Mouse (Mus musculus): ENCODE data around the gene Dhdh. TPM values are rescaled to one million over a fixed set of nuclear protein-coding genes. Genes with fewer than 3 reads are reported as not detected.
A peak's percentile ranks its signal among the peaks of the same experiment; 100 is the strongest.

The Dhdh gene
- polyA plus RNA-seq, 1 experiment from 2014 or later: 3.0 TPM

DNA sequence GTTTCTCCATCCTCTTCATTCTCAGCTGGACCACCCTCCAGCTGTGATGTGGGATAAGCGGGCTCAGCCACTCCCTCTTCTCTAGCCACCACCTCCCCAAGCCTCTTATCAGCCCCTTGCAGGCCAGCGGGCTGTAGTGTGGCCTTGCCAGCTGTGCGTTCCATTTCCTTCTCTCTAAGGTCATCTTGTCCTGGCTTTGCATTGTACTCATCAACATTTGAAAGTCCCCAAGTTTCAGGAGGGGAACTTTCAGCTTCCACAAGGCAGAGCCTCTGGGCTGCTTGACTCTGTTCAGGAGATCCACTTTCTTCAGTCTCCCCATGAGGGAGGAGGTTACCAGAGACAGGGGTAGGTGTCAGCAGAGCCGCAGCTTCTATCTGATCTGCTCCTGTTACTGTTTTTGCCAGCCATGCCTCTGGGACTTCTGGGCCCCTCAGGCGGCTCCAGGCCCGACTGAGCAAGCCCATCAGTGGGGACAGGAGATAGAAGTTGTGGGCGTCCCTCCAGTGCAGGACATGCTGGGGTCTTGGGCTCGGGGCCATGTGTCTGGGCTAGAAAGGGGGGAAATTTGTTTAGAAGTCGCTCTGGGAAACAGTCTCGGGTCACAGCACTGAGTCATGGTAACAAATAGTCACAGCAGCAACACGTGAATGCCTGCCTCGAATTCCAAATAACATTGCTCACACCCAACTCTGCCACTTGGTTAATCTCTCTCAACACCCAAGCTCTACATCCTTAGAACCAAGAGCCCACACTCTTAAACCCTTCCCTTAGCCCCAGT is 36.4 kb upstream of the Dhdh start:
- H3K9ac ChIP-seq (replicated peaks; ENCODE audit: low read depth, low read length): peak overlapping the region; percentile 80
- peak overlapping the region; percentile 82; the same call in 1 of the 2 replicates for H3K27ac ChIP-seq (ENCODE audit: low read length)
- H3K9me3 ChIP-seq (ENCODE audit: control insufficient read depth, low read length): no peaks in the 10 kb centered on the region
- H3K27me3 ChIP-seq (replicated peaks; ENCODE audit: control insufficient read depth, insufficient read depth, low read length): no peaks in the 10 kb centered on the region
- peak overlapping the region; percentile 89 for H3K4me2 ChIP-seq (ENCODE audit: low read length)
- no peak for ATAC-seq
- 28% methylated on average over 12 of the region's 12 CpGs for WGBS
- peak overlapping the region; percentile 83 for H3K4me3 ChIP-seq (replicated peaks; ENCODE audit: low read length)
- H3K4me1 ChIP-seq (replicated peaks; ENCODE audit: control insufficient read depth, insufficient read depth, low read length): peaks cover 19% of the 10 kb centered on the region
- no peaks in the 10 kb centered on the region for H3K36me3 ChIP-seq (ENCODE audit: control insufficient read depth, insufficient read depth)

DNA sequence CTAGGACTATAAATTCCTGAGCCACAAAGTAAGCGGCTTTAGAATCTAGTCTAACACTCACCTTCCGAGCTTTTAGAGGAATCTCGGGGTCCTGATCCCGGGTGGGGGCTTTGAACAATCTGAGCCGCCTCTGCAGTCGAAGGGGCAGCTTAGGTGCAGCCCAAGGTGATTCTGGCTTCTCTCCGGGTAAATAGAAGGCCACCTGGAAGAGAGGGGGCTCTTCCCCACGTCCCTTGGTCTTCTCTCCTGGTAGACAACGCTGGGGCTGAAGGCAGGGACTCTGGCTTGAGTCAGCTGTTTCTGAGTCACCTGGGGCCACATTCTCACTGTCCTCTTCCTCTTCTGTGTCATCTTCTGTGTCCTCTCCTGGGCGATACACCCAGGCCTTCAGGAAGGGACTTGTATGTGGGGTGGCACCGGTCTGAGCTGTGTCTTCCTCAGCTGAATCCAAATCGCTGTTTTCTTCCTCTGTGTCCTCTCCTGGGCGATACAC is 35.1 kb upstream of the Dhdh start:
- Histone ChIP-seq H3K9ac (replicated peaks; ENCODE audit: low read depth, low read length) (no peak overlapping the region), H3K36me3 (ENCODE audit: control insufficient read depth, insufficient read depth) (no peaks in the 10 kb centered on the region), H3K4me2 (ENCODE audit: low read length) (no peak overlapping the region), H3K27me3 (replicated peaks; ENCODE audit: control insufficient read depth, insufficient read depth, low read length) (no peaks in the 10 kb centered on the region), H3K4me3 (replicated peaks; ENCODE audit: low read length) (no peak overlapping the region), H3K4me1 (replicated peaks; ENCODE audit: control insufficient read depth, insufficient read depth, low read length) (peaks cover 19% of the 10 kb centered on the region), H3K27ac (ENCODE audit: low read length) (no peak overlapping the region), H3K9me3 (ENCODE audit: control insufficient read depth, low read length) (no peaks in the 10 kb centered on the region)
- WGBS: 91% methylated on average over 12 of the region's 13 CpGs
- ATAC-seq: no peak

DNA sequence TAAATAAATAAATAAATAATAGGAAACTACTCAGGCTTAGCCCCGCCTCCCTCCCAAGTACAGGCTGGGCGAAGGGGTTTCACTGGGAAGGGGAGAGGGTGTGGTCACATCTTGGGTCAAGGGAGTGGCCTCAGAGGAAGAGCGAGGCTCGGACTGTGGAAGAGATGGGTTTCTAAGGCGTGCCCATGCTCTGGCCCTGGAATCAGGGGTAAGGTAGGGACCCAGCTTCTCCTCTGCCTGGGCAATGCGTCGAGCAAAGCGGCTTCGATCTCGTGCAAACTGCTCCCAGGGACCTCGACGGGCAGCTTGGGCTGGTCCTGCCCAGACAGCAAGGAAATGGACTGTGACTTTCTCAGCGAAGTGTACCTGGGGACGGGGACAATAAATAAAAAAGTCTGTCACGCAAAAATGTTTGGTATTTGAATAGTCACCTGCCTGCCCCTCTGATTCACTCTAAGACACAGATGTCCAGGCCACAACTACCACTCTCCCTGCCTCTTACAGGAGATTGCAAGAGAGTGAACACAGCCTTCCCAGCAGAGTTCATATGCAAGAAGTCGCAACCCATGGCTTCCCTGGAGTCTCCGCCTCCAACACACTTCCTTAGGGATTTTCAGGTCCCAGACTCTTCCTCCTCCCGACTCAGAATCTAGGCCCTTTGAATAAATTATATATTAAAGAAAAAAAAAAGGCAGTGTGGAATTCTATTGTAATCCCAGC is 34.5 kb upstream of the Dhdh start:
- Histone ChIP-seq H3K27me3 (replicated peaks; ENCODE audit: control insufficient read depth, insufficient read depth, low read length) (no peaks in the 10 kb centered on the region), H3K4me3 (replicated peaks; ENCODE audit: low read length) (no peak overlapping the region), H3K4me2 (ENCODE audit: low read length) (no peak overlapping the region), H3K9me3 (ENCODE audit: control insufficient read depth, low read length) (no peaks in the 10 kb centered on the region), H3K36me3 (ENCODE audit: control insufficient read depth, insufficient read depth) (no peaks in the 10 kb centered on the region), H3K4me1 (replicated peaks; ENCODE audit: control insufficient read depth, insufficient read depth, low read length) (peaks cover 19% of the 10 kb centered on the region), H3K9ac (replicated peaks; ENCODE audit: low read depth, low read length) (no peak overlapping the region), H3K27ac (ENCODE audit: low read length) (no peak overlapping the region)
- WGBS: 77% methylated on average over 18 of the region's 18 CpGs
- ATAC-seq: no peak

DNA sequence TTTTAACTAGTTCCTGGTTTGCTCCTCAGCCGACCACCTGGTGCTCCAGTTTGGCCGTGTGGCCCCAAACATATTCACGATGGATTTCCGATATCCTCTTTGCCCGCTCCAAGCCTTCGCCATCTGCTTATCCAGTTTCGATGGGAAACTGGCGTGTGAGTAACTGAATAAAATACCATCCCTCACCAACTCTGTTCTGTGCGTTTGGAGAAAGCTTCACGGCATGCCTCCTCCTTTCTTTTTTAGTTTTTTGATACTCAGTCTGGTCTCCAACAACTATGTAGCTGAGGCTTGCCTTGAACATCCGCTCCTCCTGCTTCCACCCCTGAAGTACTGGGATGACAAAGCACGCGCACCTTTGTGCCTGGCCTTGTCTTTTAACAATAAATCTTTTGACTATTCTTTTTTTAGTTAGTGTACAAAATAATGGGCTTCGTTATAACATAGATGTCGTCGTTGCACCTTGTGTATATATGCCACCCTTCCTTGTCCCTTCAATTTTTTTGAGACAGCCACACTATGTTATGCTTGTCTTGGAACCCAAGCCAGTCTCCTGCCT is 33.7 kb upstream of the Dhdh start:
- Histone ChIP-seq H3K4me1 (replicated peaks; ENCODE audit: control insufficient read depth, insufficient read depth, low read length) (peaks cover 19% of the 10 kb centered on the region), H3K4me3 (replicated peaks; ENCODE audit: low read length) (peak overlapping the region; percentile 61), H3K27me3 (replicated peaks; ENCODE audit: control insufficient read depth, insufficient read depth, low read length) (no peaks in the 10 kb centered on the region), H3K9ac (replicated peaks; ENCODE audit: low read depth, low read length) (no peak overlapping the region; the same call in 1 of the 2 replicates), H3K4me2 (ENCODE audit: low read length) (peak overlapping the region; percentile 57), H3K9me3 (ENCODE audit: control insufficient read depth, low read length) (no peaks in the 10 kb centered on the region), H3K27ac (ENCODE audit: low read length) (no peak overlapping the region), H3K36me3 (ENCODE audit: control insufficient read depth, insufficient read depth) (no peaks in the 10 kb centered on the region)
- 56% methylated on average over 16 of the region's 16 CpGs for WGBS
- peak; percentile 24 for ATAC-seq

DNA sequence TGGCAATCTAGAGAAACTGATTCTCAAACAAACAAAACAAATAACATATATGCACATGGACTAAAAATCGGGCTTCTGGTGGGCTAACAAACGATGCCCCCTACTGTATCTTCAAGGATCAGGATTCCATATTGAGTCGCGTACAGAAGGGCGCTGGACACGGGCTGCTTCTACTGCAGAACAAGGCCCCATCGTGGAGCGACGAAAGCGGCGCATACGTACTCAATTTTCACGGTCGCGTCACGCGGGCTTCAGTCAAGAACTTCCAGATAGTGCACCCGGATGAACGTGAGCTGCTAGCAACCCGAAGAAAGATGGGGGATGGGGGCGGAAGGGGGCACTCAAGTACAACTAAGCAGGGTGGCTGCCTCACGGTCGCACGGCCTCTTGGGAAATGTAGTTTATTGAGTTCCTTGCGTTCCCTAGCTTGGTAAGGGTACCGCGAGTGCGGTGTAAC is 33.2 kb upstream of the Dhdh start:
- H3K9me3 ChIP-seq (ENCODE audit: control insufficient read depth, low read length): no peaks in the 10 kb centered on the region
- H3K36me3 ChIP-seq (ENCODE audit: control insufficient read depth, insufficient read depth): no peaks in the 10 kb centered on the region
- H3K9ac ChIP-seq (replicated peaks; ENCODE audit: low read depth, low read length): peak overlapping the region; percentile 66
- peak; percentile 90 for ATAC-seq
- H3K4me1 ChIP-seq (replicated peaks; ENCODE audit: control insufficient read depth, insufficient read depth, low read length): peaks cover 19% of the 10 kb centered on the region
- peak overlapping the region; percentile 57 for H3K4me2 ChIP-seq (ENCODE audit: low read length)
- H3K27ac ChIP-seq (ENCODE audit: low read length): peak overlapping the region; percentile 89
- peak overlapping the region; percentile 61 for H3K4me3 ChIP-seq (replicated peaks; ENCODE audit: low read length)
- H3K27me3 ChIP-seq (replicated peaks; ENCODE audit: control insufficient read depth, insufficient read depth, low read length): no peaks in the 10 kb centered on the region
- under 1% methylated on average over 28 of the region's 28 CpGs for WGBS

DNA sequence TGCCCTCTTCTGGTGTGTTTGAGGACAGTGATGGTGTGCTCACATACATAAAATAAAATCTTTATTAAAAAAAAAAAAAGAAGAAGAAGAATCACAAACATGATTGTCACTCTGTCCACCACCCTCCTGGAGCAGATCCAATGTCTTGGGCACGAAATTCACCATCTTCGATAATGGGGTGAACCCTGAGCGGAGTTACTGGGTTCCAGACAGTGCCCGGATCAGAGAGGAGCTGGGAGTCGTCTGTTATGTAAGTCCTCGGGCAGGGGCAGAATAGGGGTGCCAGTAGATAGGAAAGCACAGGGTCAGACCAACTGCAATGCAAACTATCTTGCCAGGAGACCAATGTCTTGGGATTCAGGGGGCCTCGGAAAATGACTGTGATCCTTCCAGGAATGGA is 32.0 kb upstream of the Dhdh start:
- no peak overlapping the region for H3K4me2 ChIP-seq (ENCODE audit: low read length)
- no peak overlapping the region for H3K9ac ChIP-seq (replicated peaks; ENCODE audit: low read depth, low read length)
- H3K27me3 ChIP-seq (replicated peaks; ENCODE audit: control insufficient read depth, insufficient read depth, low read length): no peaks in the 10 kb centered on the region
- H3K4me3 ChIP-seq (replicated peaks; ENCODE audit: low read length): no peak overlapping the region
- H3K36me3 ChIP-seq (ENCODE audit: control insufficient read depth, insufficient read depth): no peaks in the 10 kb centered on the region
- peaks cover 15% of the 10 kb centered on the region for H3K4me1 ChIP-seq (replicated peaks; ENCODE audit: control insufficient read depth, insufficient read depth, low read length)
- no peak for ATAC-seq
- 93% methylated on average over 7 of the region's 7 CpGs for WGBS
- no peak overlapping the region for H3K27ac ChIP-seq (ENCODE audit: low read length)
- H3K9me3 ChIP-seq (ENCODE audit: control insufficient read depth, low read length): no peaks in the 10 kb centered on the region

DNA sequence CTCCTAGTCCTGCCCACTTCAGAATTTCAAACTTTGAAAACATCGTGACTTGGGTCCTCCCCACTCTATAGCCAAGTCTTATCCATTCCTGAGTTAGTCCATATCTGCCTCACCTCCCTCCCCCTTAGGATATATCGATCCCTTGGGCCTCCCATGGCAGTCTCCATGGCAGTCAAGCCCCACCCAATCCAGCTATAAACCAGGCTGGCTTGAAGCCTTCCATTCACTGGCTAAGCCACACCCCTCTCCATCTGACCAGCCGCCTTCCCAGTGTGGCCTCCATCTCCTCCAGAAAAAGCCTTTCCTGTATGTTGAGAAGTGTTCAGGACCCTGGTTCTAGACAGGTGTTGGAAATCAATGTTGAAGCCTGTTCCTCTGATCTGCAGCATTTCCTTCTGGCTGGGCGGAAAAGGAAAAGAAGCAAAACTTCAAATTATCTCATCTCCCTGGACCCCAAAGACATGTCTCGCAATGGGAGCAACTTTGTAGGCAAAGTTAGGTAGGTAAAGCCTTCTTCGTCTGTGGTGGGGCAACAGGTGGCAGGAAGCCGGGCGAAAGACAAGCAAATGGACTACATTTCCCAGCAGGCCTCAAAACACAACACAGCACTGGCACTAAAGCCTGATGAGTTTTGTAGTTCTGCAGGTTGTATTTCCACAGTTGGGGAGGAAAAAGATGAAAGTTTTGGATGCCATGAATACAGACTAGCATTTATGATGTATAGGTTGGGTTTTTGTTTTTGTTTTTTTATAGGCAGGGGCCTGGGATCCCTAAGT is 30.9 kb upstream of the Dhdh start:
- WGBS: 81% methylated on average over 8 of the region's 8 CpGs

DNA sequence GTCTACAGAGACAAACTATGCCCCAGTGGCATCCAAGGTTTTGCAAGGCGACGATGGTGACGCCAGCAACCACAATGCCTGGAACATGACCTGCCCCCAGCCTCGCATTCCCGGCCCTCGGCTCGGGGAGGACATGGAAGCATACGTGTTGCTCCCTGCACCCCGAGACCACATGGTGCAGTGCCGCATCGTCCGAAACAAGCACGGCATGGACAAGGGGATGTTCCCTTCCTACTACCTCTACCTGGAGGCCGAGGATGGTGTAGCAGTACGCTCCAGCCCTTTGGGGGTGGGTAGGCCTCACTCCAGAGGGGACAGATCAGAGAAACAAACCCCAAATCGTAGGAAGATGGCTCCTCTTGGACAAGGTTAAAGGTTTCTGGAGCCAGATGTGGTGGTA is 30.0 kb upstream of the Dhdh start:
- WGBS: 93% methylated on average over 16 of the region's 16 CpGs
- Histone ChIP-seq H3K27me3 (replicated peaks; ENCODE audit: control insufficient read depth, insufficient read depth, low read length) (no peaks in the 10 kb centered on the region), H3K27ac (ENCODE audit: low read length) (no peak overlapping the region), H3K4me1 (replicated peaks; ENCODE audit: control insufficient read depth, insufficient read depth, low read length) (peaks cover 7% of the 10 kb centered on the region), H3K9me3 (ENCODE audit: control insufficient read depth, low read length) (no peaks in the 10 kb centered on the region), H3K9ac (replicated peaks; ENCODE audit: low read depth, low read length) (no peak overlapping the region), H3K4me3 (replicated peaks; ENCODE audit: low read length) (no peak overlapping the region), H3K36me3 (ENCODE audit: control insufficient read depth, insufficient read depth) (no peaks in the 10 kb centered on the region), H3K4me2 (ENCODE audit: low read length) (no peak overlapping the region)
- ATAC-seq: no peak

More for the DNA sequence above, 30.9 kb upstream of the Dhdh start:
- Histone ChIP-seq H3K4me1 (replicated peaks; ENCODE audit: control insufficient read depth, insufficient read depth, low read length) (peaks cover 7% of the 10 kb centered on the region), H3K27me3 (replicated peaks; ENCODE audit: control insufficient read depth, insufficient read depth, low read length) (no peaks in the 10 kb centered on the region), H3K36me3 (ENCODE audit: control insufficient read depth, insufficient read depth) (no peaks in the 10 kb centered on the region), H3K27ac (ENCODE audit: low read length) (no peak overlapping the region), H3K9me3 (ENCODE audit: control insufficient read depth, low read length) (no peaks in the 10 kb centered on the region), H3K9ac (replicated peaks; ENCODE audit: low read depth, low read length) (no peak overlapping the region), H3K4me2 (ENCODE audit: low read length) (no peak overlapping the region), H3K4me3 (replicated peaks; ENCODE audit: low read length) (no peak overlapping the region)
- no peak for ATAC-seq

Data from forebrain, embryonic 16.5 days (tissue).